Mouse (Mus musculus): ENCODE data around the gene Fam133b.
A peak's percentile ranks its signal among the peaks of the same experiment; 100 is the strongest.
"Not testable (repeated sequence)": the region's sequence is repeated elsewhere in the genome, so short reads cannot be mapped to it uniquely, and the experiment has no call there.

Fam133b gene

GRCm38 (mm10) chr5:3520493-3521359, 22.9 kb upstream of the Fam133b start:
- no peak for DNase-seq

GRCm38 (mm10) chr5:3521741-3522140, 21.9 kb upstream of the Fam133b start:
- no peak for DNase-seq

DNA sequence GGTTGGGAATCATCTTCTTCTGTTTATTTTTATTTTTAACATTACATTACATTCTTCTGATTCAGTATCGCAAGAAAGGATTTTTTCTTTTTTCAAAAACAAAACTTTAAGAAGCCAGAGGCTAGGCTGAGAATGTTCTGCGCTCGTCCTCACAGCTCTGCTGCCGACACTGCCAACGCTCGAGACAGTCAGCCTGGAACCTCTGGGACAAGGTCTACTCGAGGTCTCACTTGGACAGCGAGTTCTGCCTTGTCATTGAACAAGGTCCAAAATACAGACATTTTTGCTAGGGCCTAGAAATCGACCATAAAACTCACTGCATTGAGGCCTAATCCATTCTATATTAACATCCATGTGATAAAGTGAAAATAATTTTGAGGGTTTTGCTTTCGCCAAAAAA, 20.8 kb upstream of the Fam133b start:
- DNase-seq = peak; percentile 42 to 49

DNA sequence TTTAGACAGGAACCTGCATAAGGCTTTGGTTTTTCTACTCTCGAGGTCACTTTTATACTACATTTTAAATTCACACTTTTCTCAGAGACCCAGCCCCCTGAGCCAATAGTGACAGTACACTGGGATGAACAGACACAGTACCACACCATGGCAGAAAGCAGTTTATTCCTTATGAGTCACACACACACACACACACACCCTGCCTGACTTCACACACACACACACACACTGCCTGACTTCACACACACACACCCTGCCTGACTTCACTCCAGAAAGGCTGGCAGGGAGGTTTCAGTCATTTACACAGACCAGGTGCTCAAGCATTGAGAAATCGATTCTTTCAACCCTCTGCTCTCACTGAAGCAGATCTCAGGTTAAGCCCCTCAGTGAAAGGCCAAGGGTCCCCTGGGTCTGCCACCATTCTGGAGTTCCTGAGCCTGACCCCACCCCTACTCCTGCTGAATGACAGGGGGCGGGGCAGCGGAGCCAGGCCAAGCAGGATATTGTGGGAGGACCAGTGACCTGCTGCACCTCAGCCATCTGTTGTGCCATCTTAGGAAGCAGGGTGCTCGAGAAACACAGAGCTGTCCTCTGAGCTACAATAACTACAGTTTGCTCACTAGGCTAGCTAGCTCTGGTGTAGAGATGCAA, 16.5 kb upstream of the Fam133b start:
- DNase-seq = peak in 1 of 2 experiments; percentile 37

- DNase-seq = no peak
Observed at GRCm38 (mm10) chr5:3529585-3530189, 13.9 kb upstream of the Fam133b start.

DNA sequence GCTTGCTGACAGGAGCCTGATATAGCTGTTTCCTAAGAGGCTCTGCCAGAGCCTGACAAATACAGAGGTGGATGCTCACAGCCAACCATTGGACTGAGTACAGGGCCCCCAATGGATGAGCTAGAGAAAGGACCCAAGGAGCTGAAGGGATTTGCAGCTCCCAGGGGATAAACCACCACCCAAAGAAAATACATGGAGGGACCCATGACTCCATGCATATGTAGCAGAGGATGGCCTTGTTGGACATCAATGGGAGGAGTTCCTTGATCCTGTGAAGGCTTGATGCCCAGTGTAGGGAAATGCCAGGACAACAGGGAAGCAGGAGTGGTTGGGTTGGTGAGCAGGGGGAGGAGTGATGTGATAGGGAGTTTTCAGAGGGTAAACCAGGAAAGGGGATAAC, 11.6 kb upstream of the Fam133b start:
- not testable (repeated sequence) for DNase-seq

GRCm38 (mm10) chr5:3536592-3537212, 6.9 kb upstream of the Fam133b start:
- DNase-seq = no peak

DNA sequence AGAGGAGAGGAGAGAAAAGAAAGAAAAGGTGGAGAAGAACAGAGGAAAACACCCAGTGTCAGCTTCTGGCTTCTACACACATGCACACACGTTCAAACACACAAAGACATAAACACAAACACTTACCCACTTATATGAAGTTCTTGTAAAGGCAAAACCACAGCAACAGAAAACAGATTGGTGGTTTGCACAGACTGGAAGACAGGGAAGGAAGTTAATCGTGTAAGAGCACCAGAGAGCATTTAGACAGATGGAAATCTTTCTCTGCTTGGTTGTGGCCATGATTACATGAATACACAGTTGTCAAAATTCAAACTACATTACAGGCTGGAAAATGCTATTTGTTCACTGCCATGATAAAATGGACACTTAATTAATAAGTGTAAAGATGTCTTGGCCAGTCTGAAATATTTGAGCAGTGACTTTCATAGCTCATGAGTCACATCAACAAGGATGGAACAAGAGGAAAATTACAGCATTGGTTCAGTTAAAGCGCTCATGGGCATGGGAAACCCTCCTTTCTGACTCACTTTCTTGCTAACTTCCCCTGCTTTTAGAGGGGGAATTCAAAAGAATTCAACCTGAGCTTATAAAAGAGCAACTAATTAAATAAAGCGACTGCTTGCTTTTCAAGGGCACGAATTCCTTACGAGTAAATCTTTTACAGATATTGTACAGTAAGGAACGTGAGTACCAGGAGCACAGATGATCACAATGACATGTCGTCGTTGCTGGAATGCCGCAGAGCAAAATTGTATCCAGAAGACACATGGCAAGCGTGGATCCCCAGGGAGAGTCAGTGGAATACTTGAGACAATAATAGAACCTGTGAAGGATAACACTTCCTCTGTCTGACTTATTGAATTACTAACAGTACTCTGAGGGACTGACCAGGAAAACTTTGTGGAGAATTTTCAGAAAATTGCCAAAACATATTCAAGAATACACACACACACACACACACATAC, 4.8 kb upstream of the Fam133b start:
- no peak for DNase-seq

DNA sequence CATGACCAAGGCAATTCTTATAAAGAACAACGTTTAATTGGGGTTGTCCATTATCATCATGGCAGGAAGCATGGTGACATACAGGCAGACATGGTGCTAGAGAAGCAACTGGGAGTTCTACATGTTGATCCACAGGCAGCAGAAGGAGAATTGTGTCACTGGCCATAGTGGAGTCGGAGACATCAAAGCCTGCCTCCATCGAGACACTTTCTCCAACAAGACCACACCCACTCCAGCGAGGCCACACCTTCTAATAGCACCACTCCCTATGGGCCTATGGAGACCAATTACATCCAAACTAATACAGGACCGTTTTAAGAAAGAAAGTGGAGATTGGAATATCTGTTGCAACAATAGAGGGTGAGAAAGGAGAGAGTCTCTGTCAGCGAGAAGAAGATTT, 1.8 kb upstream of the Fam133b start:
- DNase-seq = no peak

- no peak for DNase-seq
Observed at GRCm38 (mm10) chr5:3544480-3544769, 792 bp downstream of the Fam133b start.

DNA sequence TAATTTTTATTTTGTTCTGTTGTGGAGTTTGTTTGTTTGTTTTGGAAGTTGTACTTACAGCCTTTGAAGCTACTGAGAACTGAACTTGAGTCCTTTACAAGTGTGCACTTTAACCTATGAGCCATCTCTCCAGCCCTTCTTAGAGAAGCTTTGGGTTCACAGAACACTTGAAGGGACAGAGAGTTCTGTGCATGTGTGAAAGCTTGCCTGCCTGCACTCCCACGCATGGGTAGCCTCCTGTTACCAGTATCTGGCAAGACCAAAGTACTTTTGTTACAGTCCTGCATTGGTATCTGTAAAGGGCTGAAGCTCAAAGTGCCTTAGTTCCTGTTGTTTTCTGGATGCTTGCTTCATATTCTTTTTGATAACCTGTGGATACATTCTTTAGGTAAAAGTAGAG, 2.6 kb downstream of the Fam133b start:
- DNase-seq = peak; percentile 68 to 87

DNA sequence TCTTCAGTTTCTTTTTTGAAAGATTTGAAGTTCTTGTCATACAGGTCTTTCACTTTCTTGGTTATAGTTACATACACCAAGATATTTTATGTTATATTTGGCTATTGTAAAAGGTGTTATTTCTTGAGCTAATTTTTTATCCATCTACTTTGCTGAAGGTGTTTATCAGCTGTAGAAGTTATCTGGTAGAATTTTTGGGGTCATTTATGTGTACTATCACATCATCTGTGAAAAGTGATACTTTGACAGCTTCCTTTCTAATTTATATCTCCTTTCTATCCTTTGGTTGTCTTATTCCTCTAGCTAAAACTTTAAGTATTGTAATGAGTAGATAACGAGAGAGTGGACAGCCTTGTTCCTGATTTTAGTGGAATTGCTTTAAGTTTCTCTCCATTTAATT, 7.8 kb downstream of the Fam133b start:
- DNase-seq = no peak

- DNase-seq = peak; percentile 19 to 22
Observed at GRCm38 (mm10) chr5:3554198-3554597, 10.6 kb downstream of the Fam133b start.

GRCm38 (mm10) chr5:3571266-3571665, 27.6 kb downstream of the Fam133b start, which contains the start of gene 1700109H08Rik:
TSS of gene 1700109H08Rik (plus strand) at chr5:3571566.
- DNase-seq = no peak

GRCm38 (mm10) chr5:3574825-3575224, 31.2 kb downstream of the Fam133b start:
- no peak for DNase-seq

- DNase-seq = no peak
Observed at GRCm38 (mm10) chr5:3577939-3578338, 34.3 kb downstream of the Fam133b start.

DNA sequence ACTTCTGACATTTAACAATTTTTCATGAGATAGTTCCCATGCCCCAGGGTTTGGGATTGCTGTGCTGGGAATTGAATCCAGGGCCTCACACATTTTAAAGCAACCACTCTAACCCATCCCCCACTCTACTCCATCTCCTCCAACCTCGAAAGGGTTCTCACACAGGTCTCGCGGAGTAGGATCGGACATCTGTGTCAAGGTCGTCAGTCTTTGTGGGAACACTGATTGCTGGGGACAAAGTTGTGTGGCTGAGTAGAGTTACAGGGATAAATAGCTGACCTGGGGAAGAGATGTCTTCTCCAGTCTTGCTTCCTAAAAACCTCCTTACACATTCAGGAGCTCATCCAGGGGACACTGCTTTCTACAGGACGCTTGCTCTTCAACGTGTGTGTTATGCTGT, 35.4 kb downstream of the Fam133b start:
- no peak for DNase-seq

GRCm38 (mm10) chr5:3595693-3596398, 52.2 kb downstream of the Fam133b start, which contains the start of gene Pex1:
TSS of gene Pex1 (plus strand) at chr5:3596066.
- peak; percentile 96 to 98 for DNase-seq

DNA sequence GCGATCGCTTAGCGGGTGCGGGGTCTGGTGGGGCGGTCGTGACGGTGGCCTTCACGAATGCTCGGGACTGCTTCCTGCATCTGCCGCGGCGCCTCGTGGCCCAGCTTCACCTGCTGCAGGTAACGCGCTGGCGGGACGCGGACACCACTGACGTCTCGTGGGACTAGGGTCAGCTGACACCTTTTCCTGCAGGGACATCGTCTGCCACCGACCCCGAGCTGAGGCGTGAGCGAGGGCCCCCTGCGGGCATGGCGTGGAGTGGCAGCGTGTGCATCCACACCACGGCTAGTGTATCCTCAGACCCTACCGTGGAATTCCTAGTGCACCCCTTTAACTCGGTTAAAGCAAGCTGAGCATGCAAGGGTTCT, 52.8 kb downstream of the Fam133b start, which contains the start of gene Rbm48:
Gene Rbm48 (minus strand): TSS at position 187 of the 368 bp plus-strand sequence.
- DNase-seq = peak; percentile 87 to 90

DNA sequence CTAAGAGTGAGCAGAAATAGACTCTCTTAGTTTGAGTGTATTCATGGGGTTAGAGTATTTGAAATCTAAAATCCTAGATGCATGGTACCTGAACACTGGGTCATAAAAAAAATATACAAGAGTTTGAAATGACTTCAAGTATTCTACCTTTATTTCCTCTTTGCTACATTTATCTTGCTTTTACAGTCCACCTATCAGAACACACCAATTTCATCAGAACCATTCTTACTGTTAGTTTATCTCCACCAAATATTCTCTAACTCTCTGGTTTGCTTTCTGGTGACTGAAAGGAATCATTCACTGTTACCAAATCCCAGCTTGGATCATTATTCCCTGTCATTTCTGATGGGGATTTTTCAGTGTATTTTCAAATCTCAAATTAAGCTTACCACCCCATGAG, 53.5 kb downstream of the Fam133b start:
- DNase-seq = no peak

GRCm38 (mm10) chr5:3598766-3599165, 55.1 kb downstream of the Fam133b start:
- DNase-seq = no peak
